Mouse (Mus musculus) bone marrow, adult 2 months (tissue): ENCODE data around the gene Ppp1r3e.

Source experiments
- CTCF ChIP-seq: fragments of 200-500 bp; IDR thresholded peaks from 2 replicates; pipeline ENCODE4 v1.5.1; 2011; ENCODE audit warnings: low read length, control low read depth; ENCODE audit not compliant: control insufficient read depth, insufficient read depth
- POLR2A ChIP-seq: fragments of 200-500 bp; IDR thresholded peaks from 2 replicates; pipeline ENCODE4 v1.6.1; 2011; ENCODE audit warnings: low read depth, mild to moderate bottlenecking, control low read depth, low read length, borderline replicate concordance; ENCODE audit not compliant: control insufficient read depth

GRCm38 (mm10) chr14:54860511-54860910 is 16.8 kb downstream of the Ppp1r3e start:
- TF ChIP-seq CTCF: peak; percentile 69
- TF ChIP-seq POLR2A: no peak
